Mouse (Mus musculus) midbrain, embryonic 15.5 days (tissue): ENCODE results near the gene Gm8922. TPM values are rescaled to one million over a fixed set of nuclear protein-coding genes. Genes with fewer than 3 reads are reported as not detected.
"Not testable (repeated sequence)": the region's sequence is repeated elsewhere in the genome, so short reads cannot be mapped to it uniquely, and the experiment has no call there.

Experiments
- ATAC-seq: fragments of 200-750 bp; cut with Nextera tagmentation; replicated peaks from 2 replicates; pipeline ENCODE4 v1.8.0; 2017; ENCODE audit warnings: moderate TSS enrichment
- H3K27ac ChIP-seq: fragments of 300-500 bp; sonication (generic); 2 replicates; pipeline ENCODE4 v1.5.1; 2015; ENCODE audit warnings: mild to moderate bottlenecking, inconsistent platforms
- H3K27me3 ChIP-seq: fragments of 300-500 bp; sonication (generic); replicated peaks from 2 replicates; pipeline ENCODE4 v1.6.1; 2015; ENCODE audit warnings: inconsistent platforms
- H3K36me3 ChIP-seq: fragments of 300-500 bp; sonication (generic); replicated peaks from 2 replicates; pipeline ENCODE4 v1.6.1; 2015; ENCODE audit warnings: inconsistent platforms
- H3K4me1 ChIP-seq: fragments of 300-500 bp; sonication (generic); 2 replicates; pipeline ENCODE4 v1.6.1; 2015; ENCODE audit warnings: inconsistent platforms
- H3K4me2 ChIP-seq: fragments of 300-500 bp; sonication (generic); 2 replicates; pipeline ENCODE4 v1.6.1; 2015; ENCODE audit warnings: inconsistent platforms, mild to moderate bottlenecking, moderate library complexity
- H3K4me3 ChIP-seq: fragments of 300-500 bp; sonication (generic); 2 replicates; pipeline ENCODE4 v1.5.1; 2015; ENCODE audit warnings: mild to moderate bottlenecking, inconsistent platforms
- H3K9ac ChIP-seq: fragments of 300-500 bp; sonication (generic); 2 replicates; pipeline ENCODE4 v1.6.1; 2015; ENCODE audit warnings: mild to moderate bottlenecking, inconsistent platforms
- H3K9me3 ChIP-seq: fragments of 300-500 bp; sonication (generic); 2 replicates; pipeline ENCODE4 v1.6.1; 2016; ENCODE audit warnings: inconsistent platforms
- WGBS: fragments of 180-500 bp; shearing (Covaris S2); methylation state at CpG from one replicate; pipeline ENCODE4 v1.1.7; 2015; ENCODE audit warnings: mixed read lengths; 5-methylcytosine and 5-hydroxymethylcytosine counted together
- polyA plus RNA-seq: library from polyadenylated mRNA; unstranded; fragments of >200 nt; fragmentation: Nextera tagmentation; extraction: Ambion mirVana; gene quantifications from 2 replicates; pipeline ENCODE4 v1.2.1, GENCODE M21; 2015

The Gm8922 gene
- polyA plus RNA-seq, result not detected in 2 replicates

GRCm38 (mm10) chr5:11681659-11682058, at the start of gene Gm8922:
TSS of gene Gm8922 (plus strand) at chr5:11681959.
- WGBS, result no CpG with 5 or more reads among the region's 2 CpGs
- not testable (repeated sequence) for H3K4me3 ChIP-seq, H3K9ac ChIP-seq, H3K4me2 ChIP-seq, H3K27ac ChIP-seq, H3K9me3 ChIP-seq, H3K36me3 ChIP-seq, H3K27me3 ChIP-seq, H3K4me1 ChIP-seq, ATAC-seq

Other genes with a start within 250 kb of the Gm8922 start
- not detected in 2 replicates for gene Gm8906, start 179.3 kb upstream of the Gm8922 start, polyA plus RNA-seq
- not detected in 2 replicates for gene Gm6460, start 87.0 kb upstream of the Gm8922 start, polyA plus RNA-seq
- not detected in 2 replicates for gene Gm8926, start 88.6 kb downstream of the Gm8922 start, polyA plus RNA-seq
- gene Gm6465, start 163.6 kb downstream of the Gm8922 start, polyA plus RNA-seq, result not detected in 2 replicates
- gene 4933402N22Rik, start 236.1 kb downstream of the Gm8922 start, polyA plus RNA-seq, result not detected in 2 replicates